Mouse (Mus musculus) left cerebral cortex, adult 2 months (tissue): ENCODE measurements at regions not wholly inside any gene's neighbourhood (a gene's known extent, or its start where the extent isn't known, plus 50 kb on each side); places are given as distances from the start of the nearest gene placed in this dataset.

Experiments used
- DNase-seq, 2 experiments: peaks; one replicate each; pipeline ENCODE4 v3.0.0; 2021 to 2022; ENCODE audit warnings: low spot score in 2 of 2, mixed read lengths in 1 of 2; ENCODE audit errors: extremely low spot score in 1 of 2
- H3K27ac ChIP-seq: fragments of 200-600 bp; 2 replicates; pipeline ENCODE4 v1.8.1; 2022
- H3K4me3 ChIP-seq: fragments of 200-600 bp; 2 replicates; pipeline ENCODE4 v1.8.1; 2022
- CTCF ChIP-seq: fragments of 200-600 bp; IDR thresholded peaks from 2 replicates; pipeline ENCODE4 v1.8.1; 2022; ENCODE audit warnings: antibody characterized with exemption, mild to moderate bottlenecking, moderate library complexity
- intact Hi-C: fragments of 180-260 bp; cut with DNase I; formaldehyde crosslinking; loops from one replicate; pipeline ENCODE4 v1.15.1; 2025

DNA sequence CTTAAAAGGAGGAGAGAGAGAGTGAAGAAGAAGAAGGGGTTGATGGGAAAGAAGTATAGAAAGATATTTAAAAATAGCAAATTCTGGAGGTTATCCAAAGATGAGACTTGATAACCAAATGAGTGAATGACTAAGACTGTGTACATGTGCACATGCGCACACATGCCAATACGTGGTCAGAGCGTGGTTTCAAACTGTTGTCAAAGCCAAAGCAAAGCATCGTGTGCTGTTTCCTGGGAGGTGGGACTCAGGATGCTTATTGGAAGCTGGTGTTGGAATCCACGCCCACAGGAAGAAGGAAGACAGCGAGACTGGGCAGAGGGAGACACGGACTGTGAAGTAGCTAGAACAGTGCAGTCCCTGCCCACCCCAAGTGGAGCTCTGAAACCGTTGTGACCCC, 89.8 kb upstream of the Mafb start:
- no peak overlapping the region for H3K4me3 ChIP-seq
- intact Hi-C loops, result no loop called here
- H3K27ac ChIP-seq, result no peak overlapping the region
- TF ChIP-seq CTCF, result no peak
- no peak for DNase-seq

DNA sequence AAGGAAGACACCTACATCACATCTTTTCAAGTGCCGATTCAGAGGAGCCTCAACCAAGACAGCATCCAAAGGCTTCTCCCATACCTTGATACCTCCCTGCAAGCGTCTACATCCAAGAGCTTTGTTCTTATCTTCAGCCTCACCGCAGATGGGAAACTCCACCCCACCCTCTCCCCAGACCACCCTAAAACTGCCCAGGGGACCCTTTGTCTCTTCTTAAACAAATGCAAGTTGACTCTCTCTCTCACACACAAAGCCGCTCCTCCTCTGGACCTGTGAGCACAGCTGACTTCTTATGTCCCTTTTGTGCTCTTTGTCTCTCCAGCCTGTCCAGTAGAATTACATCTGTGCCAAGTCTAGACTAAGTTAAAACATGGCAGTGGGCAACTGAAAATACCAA, 104.7 kb upstream of the Mafb start:
- TF ChIP-seq CTCF, result no peak
- intact Hi-C loops, result no loop called here
- Histone ChIP-seq H3K27ac (no peak overlapping the region), H3K4me3 (no peak overlapping the region)
- no peak for DNase-seq

DNA sequence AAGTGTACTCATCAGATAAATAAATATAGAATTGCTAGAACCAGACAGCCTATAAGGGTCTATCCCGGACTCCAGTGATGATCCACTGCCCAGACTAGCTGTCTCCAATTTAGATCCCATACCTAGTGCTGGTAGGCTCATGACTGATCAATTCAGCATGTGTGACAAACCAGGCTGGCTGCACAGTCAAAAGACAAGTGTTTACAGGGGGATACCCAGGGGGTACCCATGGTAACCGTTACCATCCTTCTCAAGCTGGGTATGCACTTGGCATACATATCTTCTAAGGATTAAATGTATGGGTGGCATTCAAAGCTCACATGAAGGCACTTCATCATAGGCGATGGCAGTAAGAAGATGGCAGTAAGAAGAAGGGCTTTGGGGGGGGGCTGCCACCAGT, 109.3 kb upstream of the Mafb start:
- Histone ChIP-seq H3K4me3 (no peak overlapping the region), H3K27ac (no peak overlapping the region)
- intact Hi-C loops, result no loop called here
- no peak for TF ChIP-seq CTCF
- no peak for DNase-seq

DNA sequence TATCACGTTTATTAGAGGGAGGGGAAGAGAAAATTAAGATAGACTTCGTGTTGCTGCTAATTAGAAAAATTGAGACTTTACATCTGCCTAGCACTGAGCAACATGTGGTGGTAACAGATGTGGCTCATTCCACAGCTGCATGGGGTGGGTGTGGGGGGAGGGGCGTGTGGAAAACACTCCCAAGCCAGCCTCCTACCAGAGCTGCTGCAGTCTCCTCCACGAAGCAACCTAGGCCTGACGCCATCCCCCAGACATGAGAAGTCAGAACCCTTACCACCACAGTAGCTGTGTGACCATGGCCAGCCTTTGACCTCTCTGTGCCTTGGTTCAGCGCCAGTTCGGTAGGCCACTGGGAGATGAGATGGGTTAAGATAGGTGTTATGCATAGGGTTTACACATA, 112.4 kb upstream of the Mafb start:
- DNase-seq, result no peak
- Histone ChIP-seq H3K4me3 (no peak overlapping the region), H3K27ac (no peak overlapping the region)
- intact Hi-C loops, result no loop called here
- no peak for TF ChIP-seq CTCF

DNA sequence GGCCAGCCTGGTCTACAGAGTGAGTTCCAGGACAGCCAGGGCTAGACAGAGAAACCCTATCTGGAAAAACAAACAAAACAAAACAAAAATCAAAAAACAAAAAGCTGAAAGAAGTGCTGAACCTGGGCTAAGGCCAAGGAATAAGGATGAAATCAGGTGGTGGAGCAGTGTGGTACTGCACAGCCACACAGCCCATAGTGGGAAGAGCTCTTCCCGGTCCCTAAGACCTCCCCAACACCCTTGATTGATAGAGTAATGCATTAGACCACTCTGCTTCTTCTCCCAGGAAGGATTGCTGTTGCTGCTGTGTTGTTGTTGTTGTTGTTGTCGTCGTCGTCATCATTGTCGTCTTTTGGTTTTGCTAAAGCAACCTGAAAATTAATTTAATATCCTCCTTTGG, 118.2 kb upstream of the Mafb start:
- intact Hi-C loops, result no loop called here
- H3K27ac ChIP-seq, result no peak overlapping the region
- no peak overlapping the region for H3K4me3 ChIP-seq
- DNase-seq, result no peak
- no peak for TF ChIP-seq CTCF

DNA sequence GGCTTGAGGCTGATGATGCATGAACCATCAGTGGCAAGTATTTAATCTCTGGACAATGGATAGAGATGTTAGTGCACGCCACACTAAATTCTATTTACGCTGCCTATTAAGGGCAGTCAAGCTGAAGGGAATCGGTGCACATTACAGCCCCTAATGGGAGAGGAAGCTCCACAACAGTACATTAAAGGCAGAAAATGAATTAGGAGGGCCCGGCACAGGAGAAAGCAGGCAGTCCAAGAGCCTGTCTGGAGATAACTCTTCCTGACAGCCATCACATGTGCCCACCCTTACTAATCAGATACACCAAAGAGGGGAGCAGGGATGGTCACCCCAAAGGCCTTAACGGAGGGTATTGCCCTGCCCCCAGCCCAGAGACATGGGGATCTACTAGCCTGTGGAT, 118.7 kb upstream of the Mafb start:
- H3K27ac ChIP-seq, result no peak overlapping the region
- no peak for DNase-seq
- TF ChIP-seq CTCF, result no peak
- no peak overlapping the region for H3K4me3 ChIP-seq
- intact Hi-C loops, result no loop called here

DNA sequence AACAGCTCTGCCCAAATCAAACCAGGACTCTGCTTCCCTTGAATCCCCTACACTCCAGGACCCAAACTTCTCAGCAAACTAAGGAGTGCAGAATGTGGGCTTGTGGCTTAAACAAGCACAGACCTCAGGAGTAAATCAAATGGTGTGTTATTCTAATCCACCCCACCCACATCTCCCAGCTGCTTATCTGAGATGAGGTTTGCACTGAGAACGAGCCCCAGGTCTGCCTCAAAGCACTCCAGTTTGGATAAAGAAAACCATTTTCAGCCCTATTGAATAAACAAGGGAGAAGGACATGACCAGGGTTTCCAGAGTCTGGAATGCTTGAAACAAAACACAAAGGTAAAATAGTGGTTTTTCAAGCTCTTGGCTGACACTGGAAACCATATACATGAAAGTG, 132.9 kb upstream of the Mafb start:
- no peak for DNase-seq
- no peak overlapping the region for H3K4me3 ChIP-seq
- no peak for TF ChIP-seq CTCF
- no peak overlapping the region for H3K27ac ChIP-seq
- intact Hi-C loops, result no loop called here

DNA sequence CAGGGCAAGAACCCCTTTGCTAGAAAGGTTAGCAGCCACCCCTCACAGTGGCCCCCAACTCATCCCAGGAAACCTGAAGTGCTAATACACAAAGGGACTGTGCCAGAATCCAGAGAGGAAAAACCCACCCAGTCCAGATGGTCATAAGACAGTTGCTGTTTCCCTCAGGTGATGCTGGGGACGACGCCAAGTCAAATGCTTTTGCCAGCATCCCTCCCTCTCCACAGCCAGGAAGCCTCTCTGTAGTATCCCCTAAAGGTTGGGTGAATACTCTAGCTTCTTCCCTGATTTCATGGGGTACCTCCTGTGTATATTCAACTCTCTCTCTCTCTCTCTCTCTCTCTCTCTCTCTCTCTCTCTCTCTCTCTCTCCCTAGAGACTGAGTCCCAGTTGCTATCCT, 136.0 kb upstream of the Mafb start:
- intact Hi-C loops, result no loop called here
- no peak for DNase-seq
- no peak overlapping the region for H3K27ac ChIP-seq
- TF ChIP-seq CTCF, result no peak
- H3K4me3 ChIP-seq, result no peak overlapping the region

DNA sequence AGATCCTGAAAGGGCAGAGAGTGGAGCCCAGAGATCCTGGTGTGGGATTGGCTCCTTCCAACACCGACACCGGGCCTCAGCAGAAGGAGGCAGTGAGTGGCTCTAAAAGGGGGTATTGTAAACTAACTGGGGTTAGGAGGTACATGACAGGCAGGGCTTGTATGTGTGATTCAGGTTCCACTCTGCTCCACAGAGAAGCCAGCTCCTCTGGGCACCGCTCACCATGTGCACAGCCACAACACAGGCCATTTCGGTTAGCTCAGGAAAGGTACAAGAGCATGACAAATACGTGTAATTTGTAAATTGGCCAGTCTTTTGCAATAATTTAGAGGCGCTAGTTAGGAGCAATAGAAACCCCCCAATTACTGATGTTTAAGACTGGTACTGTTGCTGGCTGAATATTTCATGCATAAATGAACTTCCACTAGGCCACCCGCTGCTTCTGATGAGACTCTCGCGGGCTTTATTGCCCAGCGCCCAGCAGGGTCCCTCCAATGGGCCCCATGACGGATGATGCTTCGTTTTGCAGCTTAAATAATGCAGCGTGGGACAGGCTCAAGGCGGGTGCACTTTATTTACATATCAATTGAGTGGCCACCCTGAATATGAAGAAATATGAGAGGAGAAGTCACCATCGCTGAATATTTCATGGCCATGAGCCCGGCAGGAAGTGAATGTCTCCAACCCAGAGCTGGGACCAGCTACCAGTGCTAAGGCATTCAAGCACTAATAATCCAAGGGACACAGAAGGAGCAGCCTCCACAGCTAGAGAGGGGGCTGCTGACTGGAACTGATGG, 136.9 kb upstream of the Mafb start:
- intact Hi-C loops, result no loop called here
- no peak for TF ChIP-seq CTCF

DNA sequence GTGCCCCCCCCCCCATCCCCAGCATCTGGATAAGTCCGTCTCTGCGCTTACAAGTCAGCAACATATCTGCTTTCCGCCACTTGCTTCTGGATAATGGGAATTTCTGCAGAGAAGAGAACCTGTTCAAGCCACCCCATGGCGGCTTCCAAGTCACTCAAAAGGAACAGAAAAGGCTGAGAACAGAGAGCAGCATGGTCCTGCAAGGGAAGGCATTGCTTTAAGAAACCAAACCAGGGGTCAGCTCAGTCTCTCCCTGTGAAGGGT, 137.5 kb upstream of the Mafb start:
- Histone ChIP-seq H3K4me3 (no peak overlapping the region), H3K27ac (no peak overlapping the region)
- intact Hi-C loops, result no loop called here
- no peak for TF ChIP-seq CTCF
- DNase-seq, result no peak

More for the DNA sequence above, 136.9 kb upstream of the Mafb start:
- H3K4me3 ChIP-seq, result no peak overlapping the region
- H3K27ac ChIP-seq, result no peak overlapping the region
- no peak for DNase-seq

DNA sequence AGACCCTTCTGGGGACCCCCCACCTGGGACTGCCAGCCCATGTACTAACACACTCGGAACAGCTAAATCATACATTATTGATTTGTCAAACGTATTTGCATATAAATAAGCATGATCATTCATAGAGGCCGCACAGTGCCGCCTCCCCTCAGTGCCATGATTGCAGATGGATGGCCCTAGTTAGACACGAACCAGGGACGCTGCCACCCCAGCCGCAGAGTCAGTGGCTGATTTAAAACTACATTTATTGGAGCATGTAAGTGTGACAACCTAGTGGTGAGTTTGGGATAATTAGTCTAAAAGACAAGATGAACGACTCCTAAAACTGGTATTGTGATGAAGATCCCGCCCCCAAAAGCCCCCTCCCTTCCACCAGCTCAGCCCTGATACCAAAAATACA, 138.3 kb upstream of the Top1 start:
- intact Hi-C loops, result no loop called here
- Histone ChIP-seq H3K4me3 (no peak overlapping the region), H3K27ac (no peak overlapping the region)
- DNase-seq, result no peak
- no peak for TF ChIP-seq CTCF

DNA sequence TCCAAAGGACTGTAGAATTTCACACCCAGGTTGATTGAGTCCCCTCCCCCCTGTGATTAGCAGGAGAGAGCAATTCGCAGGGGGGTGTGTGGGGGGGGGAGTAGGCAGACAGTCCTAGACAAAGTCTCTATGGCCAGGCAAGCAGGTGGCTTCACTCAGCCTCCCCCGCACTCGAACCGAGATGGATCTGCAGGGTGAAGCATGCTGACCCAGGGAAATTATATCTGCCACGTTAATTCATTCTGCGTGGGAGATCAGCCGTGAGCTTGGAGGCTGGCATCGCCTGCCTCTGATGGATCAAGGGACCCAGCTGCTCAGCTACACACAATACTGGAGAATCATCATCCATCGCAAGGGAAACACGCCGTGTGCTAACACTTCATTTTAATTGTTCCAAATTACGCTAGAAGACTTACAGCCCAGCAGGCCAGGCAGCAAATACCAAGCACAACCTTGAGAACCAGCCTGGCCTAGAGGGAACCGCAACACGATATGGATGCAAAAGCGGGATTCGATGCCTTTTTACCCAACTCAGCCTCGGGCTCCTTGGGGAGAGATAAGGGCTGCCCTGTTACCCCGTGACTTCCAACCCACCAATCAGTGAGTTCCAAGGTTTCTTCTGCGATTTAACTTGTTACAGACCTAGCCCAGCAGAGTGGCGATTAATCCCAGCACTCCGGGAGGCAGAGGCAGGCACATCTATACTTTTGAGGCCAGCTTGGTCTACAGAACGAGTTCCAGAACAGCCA, 137.7 kb upstream of the Top1 start:
- no peak for TF ChIP-seq CTCF
- intact Hi-C loops, result no loop called here
- no peak overlapping the region for H3K4me3 ChIP-seq
- H3K27ac ChIP-seq, result no peak overlapping the region
- peak in 1 of 2 experiments; percentile 15 for DNase-seq

DNA sequence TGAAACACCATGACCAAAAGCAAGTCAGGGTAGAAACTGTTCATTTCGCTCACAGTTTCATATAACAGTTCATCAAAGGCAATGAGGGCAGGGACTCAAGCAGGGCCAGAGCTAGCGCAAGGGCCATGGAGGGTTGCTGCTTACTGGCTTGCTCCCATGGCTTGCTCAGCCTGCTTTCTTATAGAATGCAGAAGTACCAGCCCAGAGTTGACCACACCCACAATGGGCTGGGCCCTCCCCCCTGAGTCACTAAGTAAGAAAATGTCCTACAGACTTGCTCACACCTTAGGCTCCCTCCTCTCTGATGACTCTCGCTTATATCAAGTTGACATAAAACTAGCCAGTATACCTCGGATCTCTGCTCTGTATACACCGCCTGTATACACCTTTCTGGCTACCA, 135.5 kb upstream of the Top1 start:
- no peak for TF ChIP-seq CTCF
- no peak for DNase-seq
- intact Hi-C loops, result no loop called here
- Histone ChIP-seq H3K27ac (no peak overlapping the region), H3K4me3 (no peak overlapping the region)
